Mouse (Mus musculus) G1E (cell line): ENCODE results near the gene Yjefn3. TPM values are rescaled to one million over a fixed set of nuclear protein-coding genes. Genes with fewer than 3 reads are reported as not detected.

Source experiments
- ATAC-seq: 2 replicates; pipeline ENCODE4 v1.8.0; 2016; ENCODE audit warnings: mild to moderate bottlenecking; ENCODE audit not compliant: insufficient number of reproducible peaks, poor library complexity, low FRiP score, severe bottlenecking; ENCODE audit errors: extremely low read depth
- DNase-seq: peaks from one replicate; pipeline ENCODE4 v3.0.0; 2012; ENCODE audit warnings: low spot score
- H3K27me3 ChIP-seq: 2 replicates; pipeline ENCODE4 v1.6.1; 2012; ENCODE audit warnings: mild to moderate bottlenecking, low read length, inconsistent platforms; ENCODE audit not compliant: insufficient read depth
- H3K36me3 ChIP-seq: replicated peaks from 2 replicates; pipeline ENCODE3; 2012; ENCODE audit warnings: mild to moderate bottlenecking, inconsistent platforms
- H3K4me1 ChIP-seq: 2 replicates; pipeline ENCODE4 v1.6.1; 2012; ENCODE audit warnings: low read depth, low read length, inconsistent platforms, mixed read lengths; ENCODE audit not compliant: insufficient read depth
- H3K4me3 ChIP-seq: 2 replicates; pipeline ENCODE4 v1.5.1; 2012; ENCODE audit warnings: low read depth, mild to moderate bottlenecking, inconsistent platforms, low read length, moderate library complexity, mixed read lengths
- H3K9me3 ChIP-seq: replicated peaks from 2 replicates; pipeline ENCODE4 v1.6.1; 2012; ENCODE audit warnings: inconsistent platforms
- CTCF ChIP-seq: IDR thresholded peaks from 2 replicates; pipeline ENCODE4 v1.5.1; 2012; ENCODE audit warnings: low read depth, low read length, inconsistent platforms, mixed read lengths
- GATA1 ChIP-seq: IDR thresholded peaks from 2 replicates; pipeline ENCODE4 v1.6.1; 2012; ENCODE audit warnings: borderline replicate concordance, low read length, inconsistent platforms, mixed read lengths
- GATA2 ChIP-seq: IDR thresholded peaks from 2 replicates; pipeline ENCODE4 v1.6.1; 2012; ENCODE audit warnings: low read depth, low read length, inconsistent platforms, borderline replicate concordance
- POLR2AphosphoS5 ChIP-seq: IDR thresholded peaks from 2 replicates; pipeline ENCODE4 v1.6.1; 2012; ENCODE audit warnings: low read depth, low read length, inconsistent platforms; ENCODE audit not compliant: insufficient replicate concordance
- TAL1 ChIP-seq: conservative IDR thresholded peaks from 2 replicates; pipeline ENCODE4 v1.6.1; 2012; ENCODE audit warnings: low read depth, low read length, inconsistent platforms, mixed read lengths
- polyA plus RNA-seq: library from polyadenylated mRNA; stranded (reverse); fragments of >175 nt; gene quantifications from 2 replicates; pipeline ENCODE4 v1.2.3, GENCODE M21; 2012
- total RNA-seq, 2 experiments: library from RNA; stranded (forward) in 1 of 2; stranded (reverse) in 1 of 2; fragments of 200-1000 nt in 1 of 2; fragments of >200 nt in 1 of 2; fragmentation: Nextera tagmentation in 1 of 2; gene quantifications; 2 replicates each; pipeline ENCODE4 v1.2.3; 2014 to 2017

Yjefn3 gene
- total and polyA plus RNA-seq, 3 experiments = 1.8 to 2.1 TPM; not detected in 1

DNA sequence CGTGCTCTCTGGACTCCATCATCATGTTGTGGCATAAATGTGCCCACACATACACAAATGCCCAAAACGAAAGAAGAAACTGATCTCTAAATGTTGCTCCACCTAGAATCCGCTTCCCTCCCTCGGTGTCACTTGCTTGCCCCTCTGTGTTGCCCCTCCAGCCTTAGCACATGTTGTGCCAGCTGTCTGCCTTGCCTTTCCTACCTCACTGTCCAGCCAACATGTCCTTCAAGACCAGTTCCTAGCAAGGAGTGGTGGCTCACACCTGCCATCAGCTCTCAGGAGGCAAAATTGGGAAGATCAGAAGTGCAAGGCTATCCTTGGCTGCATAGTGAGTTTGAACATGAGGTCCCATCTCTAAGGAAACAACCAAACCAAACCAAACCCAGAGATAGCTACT lies 25.1 kb downstream of the Yjefn3 start:
- no peak overlapping the region for H3K4me3 ChIP-seq
- ATAC-seq (no peak), DNase-seq (no peak)
- H3K27me3 ChIP-seq = peaks cover 15% of the 10 kb centered on the region; the same call in 1 of the 2 replicates
- H3K4me1 ChIP-seq = peaks cover 8% of the 10 kb centered on the region
- H3K36me3 ChIP-seq = no peaks in the 10 kb centered on the region
- H3K9me3 ChIP-seq = peaks cover 29% of the 10 kb centered on the region
- TF ChIP-seq POLR2AphosphoS5 (no peak), CTCF (no peak), TAL1 (no peak), GATA2 (no peak), GATA1 (no peak)

- Histone ChIP-seq H3K36me3 (no peaks in the 10 kb centered on the region), H3K27me3 (peaks cover 15% of the 10 kb centered on the region; the same call in 1 of the 2 replicates)
- no peak for DNase-seq
These were observed 25.5 kb downstream of the Yjefn3 start for GRCm38 (mm10) chr8:69876967-69877366.

GRCm38 (mm10) chr8:69876097-69876496 lies 26.4 kb downstream of the Yjefn3 start:
- H3K27me3 ChIP-seq = peaks cover 20% of the 10 kb centered on the region; the same call in 1 of the 2 replicates
- no peak for TF ChIP-seq GATA1
- TF ChIP-seq CTCF = no peak
- TF ChIP-seq POLR2AphosphoS5 = no peak
- TF ChIP-seq GATA2 = no peak
- no peak for TF ChIP-seq TAL1
- ATAC-seq = no peak

More at GRCm38 (mm10) chr8:69876967-69877366, 25.5 kb downstream of the Yjefn3 start:
- ATAC-seq = no peak
- no peak overlapping the region for H3K4me3 ChIP-seq
- peaks cover 8% of the 10 kb centered on the region for H3K4me1 ChIP-seq
- TF ChIP-seq CTCF (no peak), TAL1 (no peak), GATA1 (no peak), POLR2AphosphoS5 (no peak), GATA2 (no peak)
- peaks cover 25% of the 10 kb centered on the region for H3K9me3 ChIP-seq

GRCm38 (mm10) chr8:69874654-69875053 lies 27.9 kb downstream of the Yjefn3 start:
- Histone ChIP-seq H3K36me3 (no peaks in the 10 kb centered on the region), H3K4me3 (no peak overlapping the region), H3K4me1 (peaks cover 8% of the 10 kb centered on the region; the same call in 1 of the 2 replicates), H3K9me3 (peaks cover 2% of the 10 kb centered on the region; the same call in 1 of the 2 replicates), H3K27me3 (peaks cover 30% of the 10 kb centered on the region)
- DNase-seq = no peak
- TF ChIP-seq POLR2AphosphoS5 = no peak
- no peak for TF ChIP-seq TAL1
- no peak for TF ChIP-seq GATA1
- TF ChIP-seq GATA2 = no peak
- no peak for TF ChIP-seq CTCF
- no peak for ATAC-seq

More at GRCm38 (mm10) chr8:69876097-69876496, 26.4 kb downstream of the Yjefn3 start:
- no peak overlapping the region for H3K4me3 ChIP-seq
- H3K9me3 ChIP-seq = peaks cover 16% of the 10 kb centered on the region
- no peaks in the 10 kb centered on the region for H3K36me3 ChIP-seq
- DNase-seq = no peak
- peaks cover 8% of the 10 kb centered on the region for H3K4me1 ChIP-seq

DNA sequence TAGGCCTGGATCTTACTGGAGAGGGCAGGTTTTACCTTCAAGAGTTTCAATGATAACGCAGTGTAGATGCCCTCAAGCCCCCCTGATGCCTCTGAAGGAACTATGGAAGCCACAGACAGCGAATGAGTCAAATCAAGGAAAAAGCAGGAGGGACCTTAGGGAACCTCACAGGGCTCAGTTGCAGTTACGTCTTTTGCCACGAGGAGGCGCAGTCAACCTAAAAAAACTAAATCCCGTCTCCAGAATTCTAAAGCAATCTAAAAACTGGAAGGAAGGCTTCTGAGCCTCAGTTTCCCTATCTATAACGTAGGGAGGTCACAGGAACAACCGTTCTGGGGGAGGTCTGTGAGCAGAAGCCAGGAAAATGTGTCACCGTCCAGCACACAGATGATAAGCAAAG lies 28.4 kb downstream of the Yjefn3 start:
- DNase-seq = no peak
- TF ChIP-seq GATA1 (no peak), CTCF (peak; percentile 82)
- H3K4me3 ChIP-seq = no peak overlapping the region
- H3K36me3 ChIP-seq = no peaks in the 10 kb centered on the region
- H3K27me3 ChIP-seq = peaks cover 29% of the 10 kb centered on the region
- H3K9me3 ChIP-seq = no peaks in the 10 kb centered on the region
- peaks cover 8% of the 10 kb centered on the region; the same call in 1 of the 2 replicates for H3K4me1 ChIP-seq
- ATAC-seq = no peak

DNA sequence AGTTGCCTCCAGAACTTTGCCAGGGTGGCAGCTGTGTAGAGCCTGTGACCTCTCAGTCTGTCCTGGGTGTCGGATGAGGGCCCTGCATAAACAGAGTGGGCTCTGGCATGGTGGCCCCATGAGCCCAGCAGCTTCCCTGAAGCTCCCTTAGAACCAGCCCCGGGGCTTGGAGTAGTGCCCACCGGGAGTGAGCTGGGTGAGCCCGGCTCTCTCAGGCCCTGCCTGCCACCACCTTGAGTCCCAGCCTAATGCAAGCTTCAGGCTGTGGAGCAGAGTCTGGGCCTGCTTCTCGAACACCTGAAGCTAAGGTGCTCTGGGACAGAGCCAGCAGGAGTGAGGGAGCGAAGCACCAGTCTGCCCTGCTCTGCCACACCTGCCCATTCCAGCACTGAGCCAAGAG lies 31.6 kb downstream of the Yjefn3 start:
- TF ChIP-seq GATA2 (no peak), CTCF (no peak), GATA1 (no peak), POLR2AphosphoS5 (no peak), TAL1 (no peak)
- peaks cover 23% of the 10 kb centered on the region for H3K27me3 ChIP-seq
- no peaks in the 10 kb centered on the region for H3K36me3 ChIP-seq
- DNase-seq (no peak), ATAC-seq (no peak)
- H3K4me3 ChIP-seq = no peak overlapping the region
- peaks cover 3% of the 10 kb centered on the region; the same call in 1 of the 2 replicates for H3K4me1 ChIP-seq
- no peaks in the 10 kb centered on the region for H3K9me3 ChIP-seq
